Mouse (Mus musculus) forebrain, embryonic 14.5 days (tissue): ENCODE measurements around the gene Pstk. TPM values are rescaled to one million over a fixed set of nuclear protein-coding genes. Genes with fewer than 3 reads are reported as not detected.

Source experiments
- ATAC-seq: fragments of 200-750 bp; cut with Nextera tagmentation; 2 replicates; pipeline ENCODE4 v1.8.0; 2017; ENCODE audit warnings: mild to moderate bottlenecking, moderate library complexity
- DNase-seq: peaks from one replicate; pipeline ENCODE4 v3.0.0-alpha.2; 2015; ENCODE audit warnings: low spot score
- H3K27ac ChIP-seq: fragments of 300-500 bp; sonication (generic); 2 replicates; pipeline ENCODE4 v1.5.1; 2014; ENCODE audit warnings: low read depth, mild to moderate bottlenecking, control low read depth, low read length, moderate library complexity
- H3K27me3 ChIP-seq: fragments of 300-500 bp; sonication (generic); replicated peaks from 2 replicates; pipeline ENCODE4 v1.6.1; 2014; ENCODE audit warnings: low read length, control low read depth, mixed read lengths; ENCODE audit not compliant: control insufficient read depth, insufficient read depth
- H3K36me3 ChIP-seq: fragments of 300-500 bp; sonication (generic); 2 replicates; pipeline ENCODE4 v1.6.1; 2014; ENCODE audit warnings: low read length, control low read depth; ENCODE audit not compliant: control insufficient read depth, insufficient read depth
- H3K4me1 ChIP-seq: fragments of 300-500 bp; sonication (generic); 2 replicates; pipeline ENCODE4 v1.6.1; 2014; ENCODE audit warnings: antibody characterized with exemption, low read length, control low read depth; ENCODE audit not compliant: control insufficient read depth, insufficient read depth
- H3K4me2 ChIP-seq: fragments of 300-500 bp; sonication (generic); 2 replicates; pipeline ENCODE4 v1.6.1; 2014; ENCODE audit warnings: mild to moderate bottlenecking, control low read depth, low read length
- H3K4me3 ChIP-seq: fragments of 300-500 bp; sonication (generic); 2 replicates; pipeline ENCODE4 v1.5.1; 2014; ENCODE audit warnings: low read depth, low read length, control low read depth
- H3K9ac ChIP-seq: fragments of 300-500 bp; sonication (generic); 2 replicates; pipeline ENCODE4 v1.6.1; 2014; ENCODE audit warnings: mild to moderate bottlenecking, low read length, control low read depth, moderate library complexity
- H3K9me3 ChIP-seq: fragments of 300-500 bp; sonication (generic); replicated peaks from 2 replicates; pipeline ENCODE4 v1.6.1; 2016; ENCODE audit warnings: low read length, control low read depth, mixed read lengths; ENCODE audit not compliant: control insufficient read depth
- WGBS: fragments of 180-500 bp; shearing (Covaris S2); extraction: QIAGEN DNeasy Blood & Tissue Kit; methylation state at CpG from one replicate; pipeline ENCODE4 v1.1.7; 2014; 5-methylcytosine and 5-hydroxymethylcytosine counted together
- polyA plus RNA-seq: library from polyadenylated mRNA; unstranded; fragments of >200 nt; fragmentation: Nextera tagmentation; extraction: Ambion mirVana; gene quantifications from 2 replicates; pipeline ENCODE4 v1.2.1, GENCODE M21; 2014

Gene Pstk
- polyA plus RNA-seq, 1 experiment from 2014 or later = 33.9 TPM

- H3K4me2 ChIP-seq = no peak overlapping the region
- ATAC-seq (no peak), DNase-seq (peak; percentile 10)
- H3K27me3 ChIP-seq = no peaks in the 10 kb centered on the region
- H3K36me3 ChIP-seq = peaks cover 21% of the 10 kb centered on the region
- WGBS = 74% methylated on average over 1 of the region's 1 CpGs
- H3K4me1 ChIP-seq = no peaks in the 10 kb centered on the region
- no peak overlapping the region for H3K9ac ChIP-seq
- H3K27ac ChIP-seq = no peak overlapping the region
- H3K4me3 ChIP-seq = no peak overlapping the region
- H3K9me3 ChIP-seq = no peaks in the 10 kb centered on the region
Observed at GRCm38 (mm10) chr7:131434276-131434675, 63.3 kb downstream of the Pstk start.

GRCm38 (mm10) chr7:131437051-131437450, 66.1 kb downstream of the Pstk start:
- ATAC-seq = no peak
- no peak overlapping the region for H3K27ac ChIP-seq
- H3K9ac ChIP-seq = no peak overlapping the region
- no peak overlapping the region for H3K4me3 ChIP-seq
- H3K4me2 ChIP-seq = no peak overlapping the region
- H3K27me3 ChIP-seq = no peaks in the 10 kb centered on the region
- no peak for DNase-seq
- WGBS = 55% methylated on average over 3 of the region's 3 CpGs
- no peaks in the 10 kb centered on the region for H3K4me1 ChIP-seq
- H3K36me3 ChIP-seq = peaks cover 14% of the 10 kb centered on the region; the same call in 1 of the 2 replicates
- no peaks in the 10 kb centered on the region for H3K9me3 ChIP-seq

Other genes with a start within 250 kb of the Pstk start
- not detected in 2 replicates for gene 4933402N03Rik, start 224.8 kb upstream of the Pstk start, polyA plus RNA-seq
- gene 5430419D17Rik, start 196.7 kb upstream of the Pstk start, polyA plus RNA-seq = not detected in 2 replicates
- not detected in 2 replicates for gene Cuzd1, start 48.8 kb upstream of the Pstk start, polyA plus RNA-seq
- gene Fam24b, start 41.6 kb upstream of the Pstk start, polyA plus RNA-seq = not detected in 2 replicates
- gene Fam24a, start 37.3 kb upstream of the Pstk start, polyA plus RNA-seq = not detected in 2 replicates
- gene 2310057M21Rik, start 8.4 kb upstream of the Pstk start, polyA plus RNA-seq = 25.1 and 27.1 TPM in 2 replicates
- gene Ikzf5, start 39.4 kb downstream of the Pstk start, polyA plus RNA-seq = 21.9 and 23.8 TPM in 2 replicates
- gene Acadsb, start 39.5 kb downstream of the Pstk start, polyA plus RNA-seq = 98.6 and 130 TPM in 2 replicates
- gene Hmx3, start 171.7 kb downstream of the Pstk start, polyA plus RNA-seq = 0.49 and 0.51 TPM in 2 replicates
- 0.64 and 1.1 TPM in 2 replicates for gene Hmx2, start 177.6 kb downstream of the Pstk start, polyA plus RNA-seq
- gene Bub3, start 189.1 kb downstream of the Pstk start, polyA plus RNA-seq = 215 and 237 TPM in 2 replicates